Mouse (Mus musculus) thymus, adult 2 months (tissue): ENCODE measurements around the gene Dapp1.

Experiments used
- CTCF ChIP-seq: fragments of 200-500 bp; IDR thresholded peaks from 2 replicates; pipeline ENCODE4 v1.5.1; 2012; ENCODE audit warnings: mild to moderate bottlenecking, control low read depth, low read length, moderate library complexity, borderline replicate concordance; ENCODE audit not compliant: control insufficient read depth, poor library complexity, insufficient read depth; ENCODE audit errors: extremely low read depth
- POLR2A ChIP-seq: fragments of 200-500 bp; IDR thresholded peaks from 2 replicates; pipeline ENCODE4 v1.6.1; 2012; ENCODE audit warnings: mild to moderate bottlenecking, low read length, control low read depth, moderate library complexity; ENCODE audit not compliant: control insufficient read depth, poor library complexity, insufficient read depth; ENCODE audit errors: extremely low read depth

GRCm38 (mm10) chr3:137927010-137927409 is 54.3 kb downstream of the Dapp1 start:
- TF ChIP-seq POLR2A (no peak), CTCF (no peak)
